ENCODE assay signal across 13 mouse cellular contexts in genomic region chr8:119020781-119021180, GRCm38 (mm10).
DNase-seq lines count a peak whose midpoint lies in the region; TF ChIP-seq lines count a peak whose summit lies in the region.
"Had no signal": no experiment of that assay in that cellular context is flagged by ENCODE, and none has a peak within 500 bp of the region (broad histone marks: within the 10 kb centered on the region; RNA-seq: fewer than 3 reads in every experiment).

No protein-coding gene starts in this region.

- no peak overlapping the region for H3K4me3 ChIP-seq in thymus, adult 2 months (ENCODE audit: control insufficient read depth, insufficient read depth, low read length)
- H3K4me3 ChIP-seq: heart, embryonic 15.5 days; liver, embryonic 15.5 days had no signal

- peak; percentile 4 to 12 for DNase-seq in heart, adult 18-20 months
- DNase-seq in heart, postnatal 14 days, result no peak
- DNase-seq in brain, embryonic 14.5 days (ENCODE audit: low read depth), result peak; percentile 71
- DNase-seq in frontal cortex, adult 2 months (ENCODE audit: extremely low spot score in 1 of 2, low spot score in 1 of 2), result peak; percentile 71 to 82
- DNase-seq in left cerebral cortex, postnatal 36 days (ENCODE audit: low spot score in 2 of 2), result peak; percentile 80 to 82
- no peak for DNase-seq in spleen, postnatal 4 days (ENCODE audit: low spot score in 2 of 2)
- no peak for DNase-seq in thymus, adult 2 months
- DNase-seq in heart, adult 8-10 months (ENCODE audit: low spot score), result no peak
- DNase-seq: cerebellum, adult 11 months; thymus, postnatal 14 days had no signal

- no peak for TF ChIP-seq CTCF in brain, embryonic 14.5 days (IDR thresholded peaks at IDR 0.05; ENCODE audit: borderline replicate concordance, extremely low read depth, insufficient read depth, insufficient read length)
- TF ChIP-seq CTCF in thymus, adult 2 months (IDR thresholded peaks at IDR 0.05; ENCODE audit: borderline replicate concordance, control insufficient read depth, extremely low read depth, insufficient read depth, low read length, poor library complexity), result no peak

- no peaks in the 10 kb centered on the region for H3K27me3 ChIP-seq in thymus, adult 2 months (ENCODE audit: control insufficient read depth, insufficient read depth, low read length)
- H3K27me3 ChIP-seq: heart, embryonic 15.5 days; liver, embryonic 15.5 days had no signal

- H3K4me1 ChIP-seq in thymus, adult 2 months (replicated peaks; ENCODE audit: control insufficient read depth, insufficient read depth, low read length), result no peaks in the 10 kb centered on the region
- H3K4me1 ChIP-seq: heart, embryonic 15.5 days; liver, embryonic 15.5 days had no signal

- H3K27ac ChIP-seq in thymus, adult 2 months (ENCODE audit: control insufficient read depth, insufficient read depth, low read length), result no peak overlapping the region
- H3K27ac ChIP-seq: heart, embryonic 15.5 days; liver, embryonic 15.5 days had no signal

- TF ChIP-seq POLR2A in brain, embryonic 14.5 days (IDR thresholded peaks at IDR 0.05; ENCODE audit: borderline replicate concordance, extremely low read depth, insufficient read depth, insufficient read length, poor library complexity, severe bottlenecking), result no peak
- no peak for TF ChIP-seq POLR2A in thymus, adult 2 months (IDR thresholded peaks at IDR 0.05; ENCODE audit: control insufficient read depth, extremely low read depth, insufficient read depth, low read length, poor library complexity)

- intact Hi-C loops in heart, postnatal 14 days (cut with DNase I), result no loop called here
- intact Hi-C loops in left cerebral cortex, postnatal 36 days (cut with DNase I), result no loop called here

- WGBS in thymus, adult 2 months, result 73% methylated on average over 11 of the region's 11 CpGs

- no peaks in the 10 kb centered on the region for H3K36me3 ChIP-seq in thymus, adult 2 months (ENCODE audit: control insufficient read depth, insufficient read depth, low read length)
- H3K36me3 ChIP-seq: G1E; heart, embryonic 15.5 days; liver, embryonic 15.5 days had no signal

Comparison
In these comparisons a context has a peak if more than half of its experiments do, and no peak if none do; other contexts are left out.
1. DNase-seq: peak in heart, adult 18-20 months (2 of 2), brain, embryonic 14.5 days (single experiment), frontal cortex, adult 2 months (2 of 2) and left cerebral cortex, postnatal 36 days (2 of 2); none in heart, postnatal 14 days (0 of 2), spleen, postnatal 4 days (0 of 2), thymus, adult 2 months (single experiment) and heart, adult 8-10 months (single experiment).